Mouse (Mus musculus): ENCODE results near the gene Klhl3.
A peak's percentile ranks its signal among the peaks of the same experiment; 100 is the strongest.

Gene Klhl3

DNA sequence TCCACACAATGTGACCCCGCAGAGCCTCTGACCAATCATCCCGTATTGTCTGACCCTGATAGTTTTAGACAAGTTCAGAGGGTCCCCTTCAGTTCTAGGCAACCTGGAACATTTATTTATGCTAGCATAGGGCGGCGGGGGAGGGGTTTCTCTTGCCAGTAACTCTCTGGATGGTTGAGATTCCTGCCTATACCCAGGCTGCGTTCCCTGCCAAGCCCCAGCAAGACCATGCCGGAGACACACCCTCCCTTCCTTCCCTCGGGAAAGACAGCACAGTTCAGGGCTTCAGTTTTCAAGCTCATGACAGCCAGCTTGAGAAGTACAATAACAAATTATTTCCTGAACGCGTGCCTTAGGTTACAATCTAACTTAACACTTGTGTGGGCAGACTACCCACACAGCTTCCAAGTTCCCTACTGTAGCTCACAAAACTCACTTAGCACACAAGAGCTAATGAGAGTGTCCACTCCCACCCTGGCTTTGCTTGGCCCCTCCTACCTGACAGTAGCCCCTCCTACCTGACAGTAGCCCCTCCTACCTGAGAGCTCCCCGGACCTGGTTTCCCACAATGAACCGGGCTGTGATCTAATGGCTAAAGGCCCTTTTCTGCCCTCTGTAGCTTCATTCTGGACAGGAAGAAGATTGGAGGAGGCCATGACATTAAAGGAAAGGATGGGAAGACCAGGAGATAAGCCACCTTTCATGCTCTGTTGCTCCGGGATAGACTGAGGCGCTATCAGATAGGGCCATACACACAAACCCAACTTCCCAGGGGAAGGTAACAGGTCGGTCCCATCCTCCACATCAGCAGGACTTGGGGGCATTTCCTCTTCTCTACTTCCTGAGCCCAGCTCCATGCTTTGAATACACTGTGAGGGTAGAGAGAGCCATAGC, 46.6 kb downstream of the Klhl3 start:
- peak; percentile 29 for DNase-seq (ENCODE audit: low spot score)

GRCm38 (mm10) chr13:58066081-58066495, 47.3 kb downstream of the Klhl3 start:
- DNase-seq (ENCODE audit: low spot score): no peak

DNA sequence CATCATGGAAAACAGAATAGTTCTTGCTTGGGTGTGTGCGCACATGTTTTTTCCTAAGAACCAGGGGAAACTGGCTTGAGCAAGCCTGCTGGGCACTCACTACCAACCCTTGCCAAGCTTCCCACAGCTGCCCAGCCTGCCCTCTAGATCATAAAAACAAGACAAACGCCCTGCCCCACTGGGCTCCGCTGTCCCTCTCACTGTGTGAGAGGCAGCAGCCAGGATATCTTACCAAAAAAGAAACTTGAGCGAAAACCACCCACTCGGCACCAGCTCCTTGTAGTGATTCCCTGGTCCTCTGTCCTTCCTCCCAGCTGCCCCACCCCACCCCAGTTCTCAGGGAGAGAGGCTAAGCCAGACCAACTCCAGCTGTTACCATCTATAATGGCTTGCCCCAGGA, 48.1 kb downstream of the Klhl3 start:
- DNase-seq (ENCODE audit: low spot score): no peak

GRCm38 (mm10) chr13:58057953-58058870, 55.2 kb downstream of the Klhl3 start:
- DNase-seq (ENCODE audit: low spot score): peak; percentile 62

- DNase-seq (ENCODE audit: low spot score): peak; percentile 18
These were observed 56.8 kb downstream of the Klhl3 start for GRCm38 (mm10) chr13:58056618-58057017.

- no peak for DNase-seq (ENCODE audit: low spot score)
These were observed 59.8 kb downstream of the Klhl3 start for GRCm38 (mm10) chr13:58053628-58054027.

DNA sequence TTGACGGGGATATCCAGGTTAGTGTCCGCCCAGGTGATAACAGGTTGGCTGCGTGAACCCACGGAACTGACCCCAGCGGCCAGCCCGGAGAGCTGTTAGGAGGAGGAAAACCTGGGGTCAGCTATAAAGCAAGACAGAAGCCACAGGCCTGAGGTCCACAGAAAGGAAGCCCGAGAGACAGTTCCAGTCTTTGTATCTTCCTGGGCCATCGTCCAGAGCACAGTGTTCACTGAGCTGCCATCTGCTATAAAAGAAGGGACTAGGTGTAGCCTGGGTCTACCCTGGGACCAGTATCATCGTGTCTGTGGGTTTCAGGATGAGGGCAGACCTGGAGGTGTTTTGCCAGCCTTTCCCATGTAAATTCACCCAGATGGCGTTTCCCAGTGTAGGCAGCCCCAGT, 61.7 kb downstream of the Klhl3 start:
- DNase-seq (ENCODE audit: low spot score): no peak

GRCm38 (mm10) chr13:58051251-58051650, 62.1 kb downstream of the Klhl3 start:
- DNase-seq (ENCODE audit: low spot score): no peak

DNA sequence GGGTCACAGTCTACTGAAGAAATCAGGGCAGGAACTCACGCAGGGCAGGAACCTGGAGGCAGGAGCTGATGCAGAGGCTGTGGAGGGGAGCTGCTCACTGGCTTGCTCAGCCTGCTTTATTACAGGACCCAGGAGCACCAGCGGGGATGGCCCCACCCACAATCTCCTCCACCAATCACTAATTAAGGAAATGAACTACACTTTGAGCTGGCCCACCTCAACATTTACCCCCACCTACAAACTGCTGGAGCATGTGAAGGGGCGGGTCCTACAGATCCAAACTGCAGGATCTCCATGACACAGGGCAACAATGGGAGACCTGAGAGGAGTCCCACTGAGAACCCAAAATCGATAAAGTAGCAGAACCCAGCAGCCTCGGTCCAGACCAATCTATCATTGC, 64.3 kb downstream of the Klhl3 start:
- DNase-seq (ENCODE audit: low spot score): no peak

DNA sequence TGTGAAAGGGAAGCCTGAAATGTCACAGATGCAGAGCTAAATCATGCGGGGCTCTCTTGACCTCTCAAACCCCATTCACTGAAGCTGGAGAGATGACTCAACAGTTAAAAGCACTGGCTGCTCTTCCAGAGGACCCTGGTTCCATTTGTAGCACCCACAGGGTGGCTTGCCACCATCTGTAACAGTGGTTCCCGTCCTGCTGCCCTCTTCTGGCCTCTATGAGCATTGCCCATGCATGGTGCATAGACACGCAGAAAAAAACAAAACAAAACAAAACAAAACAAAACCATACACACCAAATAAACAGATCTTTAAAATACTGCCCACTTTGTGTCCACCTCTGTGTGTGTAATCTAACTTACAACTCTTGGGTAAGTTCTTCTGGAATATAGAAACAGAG, 65.3 kb downstream of the Klhl3 start:
- DNase-seq (ENCODE audit: low spot score): no peak

DNA sequence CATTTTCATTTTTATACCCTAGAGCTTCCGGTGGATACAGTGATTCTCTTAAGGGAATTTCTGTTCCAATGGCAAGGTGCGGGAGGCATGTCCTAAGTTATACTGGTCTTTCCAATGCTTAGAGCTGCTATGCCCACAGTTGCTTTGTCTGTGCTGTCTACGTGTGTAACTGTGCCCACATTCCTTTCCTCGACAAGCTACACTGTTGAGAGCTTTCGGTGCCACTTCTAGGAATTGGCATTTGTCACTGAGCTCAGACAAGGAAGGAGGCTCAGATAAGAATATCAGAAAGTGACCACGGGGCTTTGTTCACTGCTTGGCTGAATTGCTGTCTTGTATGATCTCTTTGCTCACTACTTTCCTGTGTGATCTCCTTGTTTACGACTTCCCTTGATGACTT, 67.2 kb downstream of the Klhl3 start:
- DNase-seq (ENCODE audit: low spot score): no peak

DNA sequence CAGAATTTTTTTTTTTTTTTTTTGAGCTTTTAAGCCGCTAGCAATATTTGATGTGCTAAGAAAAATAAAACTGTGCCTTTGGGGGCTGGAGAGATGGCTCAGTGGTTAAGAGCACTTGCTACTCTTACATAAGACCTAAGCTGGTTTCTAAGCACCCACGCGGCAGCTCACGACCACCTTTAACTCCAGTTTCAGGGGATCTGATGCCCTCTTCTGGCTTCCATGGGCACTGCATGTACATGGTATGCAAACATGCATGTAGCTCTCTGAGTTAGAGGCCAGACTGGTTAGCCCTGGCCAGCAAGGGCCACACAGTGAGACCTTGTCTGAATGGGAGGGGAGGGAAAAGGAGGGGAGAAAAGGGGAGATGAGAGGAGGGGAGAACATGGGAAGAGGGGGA, 68.1 kb downstream of the Klhl3 start:
- DNase-seq (ENCODE audit: low spot score): peak; percentile 45

DNA sequence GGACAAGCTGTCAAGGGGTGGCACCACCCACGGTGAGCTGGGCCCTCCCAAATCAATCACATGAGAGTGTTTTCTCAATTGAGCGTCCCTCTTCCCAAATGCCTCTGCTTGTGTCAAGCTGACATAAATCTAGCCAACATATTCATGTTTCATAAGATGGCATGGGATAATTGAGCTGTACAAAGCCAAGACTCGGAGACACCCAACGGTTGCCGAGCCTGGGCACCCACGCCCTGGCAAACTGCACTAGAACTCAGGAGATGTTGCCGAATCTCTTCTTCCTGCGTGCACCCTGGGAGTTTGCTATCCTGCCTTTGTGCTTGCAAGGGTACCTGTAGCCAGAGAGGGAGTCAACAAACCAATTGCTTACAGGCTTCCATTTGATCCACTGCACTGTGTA, 70.1 kb downstream of the Klhl3 start:
- no peak for DNase-seq (ENCODE audit: low spot score)

GRCm38 (mm10) chr13:58040112-58040511, 73.3 kb downstream of the Klhl3 start:
- DNase-seq (ENCODE audit: low spot score): no peak

- no peak for DNase-seq (ENCODE audit: low spot score)
These were observed 75.9 kb downstream of the Klhl3 start for GRCm38 (mm10) chr13:58037506-58037905.

DNA sequence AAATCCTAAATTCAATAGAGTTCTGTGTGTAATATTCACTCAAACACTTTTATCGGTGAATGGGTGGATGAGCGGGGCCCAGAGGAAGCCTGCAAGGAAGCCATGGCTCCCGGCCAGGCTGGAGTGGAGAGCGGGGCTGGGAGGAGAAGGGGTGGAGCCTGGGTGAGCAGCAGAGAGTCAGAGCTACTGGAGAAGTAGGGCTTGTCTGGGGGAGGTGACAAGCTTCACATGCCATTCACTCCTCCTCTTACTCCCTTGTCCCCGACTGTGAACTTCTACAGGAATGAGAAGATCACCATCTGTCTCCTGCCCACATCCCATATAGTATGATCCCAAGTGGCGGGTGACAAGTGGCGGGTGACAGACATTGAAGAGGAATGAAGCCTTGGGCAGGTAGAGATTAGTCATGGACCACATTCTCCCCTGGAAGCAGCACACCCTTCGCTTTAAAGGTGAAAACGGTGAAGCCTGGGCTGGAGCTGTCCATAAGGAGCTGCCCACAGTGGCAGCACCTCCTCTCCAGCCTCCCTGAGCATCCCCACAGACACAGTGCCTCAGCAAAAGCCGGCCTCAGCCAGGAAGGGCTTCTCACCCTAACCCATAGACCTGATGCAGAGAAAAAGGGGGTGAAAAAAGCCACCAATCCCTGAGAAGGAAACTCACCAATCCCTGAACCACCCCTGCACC, 77.8 kb downstream of the Klhl3 start:
- no peak for DNase-seq (ENCODE audit: low spot score)

DNA sequence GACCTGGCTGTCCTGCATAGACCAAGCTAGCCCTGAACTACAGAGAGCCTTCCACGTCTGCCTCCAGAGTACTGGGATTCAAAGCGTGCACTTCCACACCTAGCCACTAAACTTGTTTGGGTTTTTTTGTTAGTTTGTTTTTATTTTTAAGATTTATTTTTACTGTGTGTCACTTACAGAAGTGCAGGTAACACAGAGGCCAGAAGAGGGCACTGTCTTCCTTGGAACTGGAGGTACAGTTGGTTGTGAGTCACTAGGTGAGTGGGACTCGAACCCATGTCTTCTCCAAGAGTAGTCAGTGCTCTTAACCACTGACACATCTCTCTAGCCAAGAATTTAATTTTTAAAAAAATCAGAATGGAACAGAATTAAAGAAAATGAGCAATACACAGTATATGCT, 78.4 kb downstream of the Klhl3 start:
- DNase-seq (ENCODE audit: low spot score): no peak

- no peak for DNase-seq (ENCODE audit: low spot score)
These were observed 78.9 kb downstream of the Klhl3 start for GRCm38 (mm10) chr13:58034507-58034906.

DNA sequence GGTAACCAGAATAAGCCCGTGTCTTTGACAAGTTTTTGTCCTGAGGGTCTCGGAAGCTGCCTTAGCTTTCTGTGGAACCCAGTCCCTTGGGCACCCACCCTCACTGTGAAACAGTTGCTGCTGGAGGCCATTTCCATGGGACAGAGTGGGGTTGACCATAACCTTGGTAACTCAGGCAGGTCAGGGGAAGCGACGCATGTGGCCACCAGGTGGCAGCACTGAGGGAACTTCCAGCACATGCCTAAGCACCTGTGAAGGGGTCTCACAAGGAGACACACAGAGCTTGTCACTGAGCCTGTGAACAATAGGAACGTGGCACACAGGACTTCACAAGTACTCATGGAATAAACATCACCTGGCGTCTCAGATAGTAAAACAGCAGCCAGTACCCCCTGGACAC, 81.6 kb downstream of the Klhl3 start:
- peak; percentile 78 for DNase-seq (ENCODE audit: low spot score)

DNA sequence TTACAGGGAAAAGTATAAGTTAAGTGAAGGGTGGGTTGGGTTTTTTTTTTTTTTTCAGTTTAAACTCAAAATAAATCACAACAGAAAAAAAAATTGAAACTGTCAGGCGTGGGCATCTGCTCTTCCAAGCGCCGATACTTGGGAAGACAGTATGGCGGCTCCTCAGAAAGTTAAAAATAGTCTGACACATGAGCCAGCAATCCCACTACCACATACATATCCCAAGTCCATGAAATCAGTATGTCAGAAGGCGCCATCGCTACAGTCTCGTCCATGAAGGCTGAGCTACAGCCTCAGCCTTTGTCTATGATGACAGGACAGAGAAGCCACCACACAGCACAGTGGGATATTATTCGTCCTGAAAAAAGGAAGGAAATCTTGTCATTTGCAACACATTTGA, 86.3 kb downstream of the Klhl3 start:
- no peak for DNase-seq (ENCODE audit: low spot score)

DNA sequence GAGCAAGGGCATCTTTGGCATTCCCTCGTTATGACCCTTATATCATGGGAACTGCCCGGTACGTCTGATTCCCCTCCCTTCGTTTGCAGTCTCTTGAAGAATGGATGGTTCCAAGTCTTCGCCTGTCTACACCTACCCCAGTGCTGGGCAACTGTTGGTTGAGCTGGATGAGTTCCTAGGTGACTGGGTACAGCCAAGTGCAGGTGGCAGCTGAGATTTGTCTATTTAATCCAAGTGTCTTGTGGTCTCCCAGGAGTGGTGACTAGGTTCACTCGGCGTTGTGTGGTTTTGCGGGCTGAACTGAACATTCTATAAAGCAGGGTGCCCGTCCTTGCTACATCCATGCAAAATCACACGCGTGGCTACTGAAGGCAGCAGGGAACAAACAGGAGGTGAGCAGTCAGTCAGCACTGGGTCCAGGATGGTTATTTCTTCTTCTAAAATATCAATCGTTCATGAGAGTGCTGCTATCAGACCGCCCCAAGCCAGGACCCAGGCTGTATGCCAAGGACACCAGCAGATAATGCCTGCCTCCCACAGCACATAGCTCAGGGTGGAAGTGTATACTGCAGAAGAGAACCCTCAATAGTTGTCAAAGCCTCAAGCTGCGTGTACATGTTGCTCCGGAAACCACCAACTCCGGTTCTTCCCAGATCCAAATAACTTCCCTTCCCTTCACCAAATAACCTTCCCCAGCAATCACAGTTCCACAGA, 87.5 kb downstream of the Klhl3 start:
- DNase-seq (ENCODE audit: low spot score): no peak
